Mouse (Mus musculus): ENCODE measurements around the gene Lpo.

Gene Lpo

GRCm38 (mm10) chr11:87758161-87758911 lies 69.8 kb downstream of the Lpo start:
- no peak for DNase-seq (ENCODE audit: low spot score)

- DNase-seq (ENCODE audit: low spot score): no peak
Observed at GRCm38 (mm10) chr11:87757001-87757954, 70.8 kb downstream of the Lpo start.

Measured in lung, postnatal 25 days (tissue).